Mouse (Mus musculus): ENCODE results near the gene Heca.
"Not testable (repeated sequence)": the region's sequence is repeated elsewhere in the genome, so short reads cannot be mapped to it uniquely, and the experiment has no call there.

Heca gene

DNA sequence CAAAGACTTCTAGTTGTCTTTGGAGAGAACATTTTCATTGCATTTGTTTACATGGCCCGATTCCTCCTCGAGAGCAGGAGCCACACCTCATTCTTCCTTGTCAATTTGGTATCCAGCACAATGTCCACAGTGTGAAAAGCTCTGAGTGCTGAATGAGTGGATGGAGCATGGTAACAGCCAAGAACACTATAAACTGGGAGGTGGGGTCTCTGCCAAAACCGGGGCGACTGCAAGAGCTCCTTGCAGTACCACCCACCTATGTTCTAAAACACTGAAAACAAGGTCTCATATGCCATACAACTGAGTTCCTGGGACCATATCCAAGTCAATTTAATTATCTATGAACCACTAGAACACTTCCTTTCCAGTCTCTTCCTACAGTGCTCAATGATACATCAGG lies 39.1 kb downstream of the Heca start:
- CTCF ChIA-PET, result no interaction called here
- POLR2A ChIA-PET, result no interaction called here

DNA sequence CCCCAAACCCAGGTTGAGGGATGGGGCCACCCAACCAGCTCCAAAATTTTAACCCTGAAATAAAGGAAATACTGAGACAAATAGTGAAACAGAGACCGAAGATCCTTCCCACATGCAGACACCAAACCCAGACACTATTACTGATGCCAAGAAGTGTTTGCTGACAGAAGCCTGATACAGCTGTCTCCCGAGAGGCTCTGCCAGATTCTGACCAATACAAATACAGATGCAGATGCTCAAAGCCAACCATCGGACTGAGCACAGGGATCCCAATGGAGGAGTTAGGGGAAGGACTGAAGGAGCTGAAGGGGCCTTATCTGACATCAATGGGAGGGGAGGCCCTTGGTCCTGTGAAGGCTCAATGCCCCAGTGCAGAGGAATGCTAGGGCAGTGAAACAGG lies 41.5 kb downstream of the Heca start:
- POLR2A ChIA-PET, result interaction anchor here in 1 of 4 experiments (0.8 kb wide), 1 partner anchor 15 kb away, joined by 3 read pairs; no protein-coding TSS in a partner anchor
- CTCF ChIA-PET, result not testable (repeated sequence)

DNA sequence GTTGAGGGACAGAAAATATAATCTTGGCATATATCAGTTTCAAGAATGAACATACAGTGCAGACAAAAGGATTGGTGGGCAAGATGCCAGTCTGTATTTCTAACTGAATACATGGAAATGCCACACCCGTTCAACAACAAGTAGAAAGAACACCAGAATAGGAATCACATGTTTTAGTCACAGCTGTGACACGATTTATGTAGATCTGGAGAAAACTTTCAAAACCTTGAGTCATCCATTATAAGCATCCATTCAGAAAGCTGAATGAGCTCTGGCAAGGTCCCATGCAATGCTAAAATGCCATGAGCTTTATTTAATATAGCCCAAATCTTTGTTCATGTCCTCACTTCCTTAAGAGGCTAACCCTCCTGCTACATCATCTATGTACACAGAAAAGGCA lies 44.4 kb downstream of the Heca start:
- POLR2A ChIA-PET, result interaction anchor here in 2 of 4 experiments (1.0 to 1.2 kb wide), 3 partner anchors 11 to 180 kb away, joined by 3 to 4 read pairs (median 3); partner anchors contain the start of gene Cited2 (in 1 of the 2)
- CTCF ChIA-PET, result no interaction called here

DNA sequence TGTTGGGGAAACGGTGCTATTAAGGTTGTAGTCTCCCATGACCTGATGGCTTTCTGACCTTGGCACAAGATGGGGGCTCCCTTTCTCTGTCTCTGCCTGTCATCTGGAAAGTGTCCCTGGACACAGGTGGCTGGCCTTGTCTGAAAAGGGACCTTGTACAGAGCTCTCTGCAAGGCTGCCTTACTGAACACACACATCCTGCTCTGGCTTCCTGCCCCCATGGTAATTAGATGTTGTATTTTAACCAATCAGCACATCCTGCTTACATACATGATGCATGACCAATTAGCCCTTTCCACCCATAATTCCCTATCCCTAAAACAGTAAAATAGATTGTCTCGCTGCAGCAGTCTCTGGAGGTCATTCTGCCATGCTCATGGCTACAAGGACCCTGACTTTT lies 67.1 kb downstream of the Heca start:
- ChIA-PET CTCF (no interaction called here), POLR2A (no interaction called here)

DNA sequence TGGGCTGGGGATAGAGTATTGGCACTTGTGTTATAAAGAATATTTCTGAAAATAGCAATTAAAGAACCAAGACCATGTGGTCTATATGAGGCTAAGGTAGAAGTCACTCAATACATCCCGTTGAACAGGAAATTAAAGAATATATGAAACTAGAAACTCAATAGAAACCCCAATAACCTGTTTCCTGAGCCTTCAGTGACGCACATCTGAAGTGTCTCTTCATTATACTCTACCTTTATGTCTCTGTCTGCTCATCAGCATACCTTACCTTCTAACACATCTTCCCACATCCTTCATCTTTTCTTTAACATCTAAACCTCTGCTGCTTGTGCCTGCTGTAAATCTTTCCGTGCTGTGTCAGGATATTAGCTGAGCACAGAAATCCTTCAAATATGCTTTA lies 67.8 kb downstream of the Heca start:
- POLR2A ChIA-PET, result interaction anchor here in 1 of 4 experiments (1.5 kb wide), 1 partner anchor 157 kb away, joined by 4 read pairs; the partner anchor contains the start of gene Cited2

DNA sequence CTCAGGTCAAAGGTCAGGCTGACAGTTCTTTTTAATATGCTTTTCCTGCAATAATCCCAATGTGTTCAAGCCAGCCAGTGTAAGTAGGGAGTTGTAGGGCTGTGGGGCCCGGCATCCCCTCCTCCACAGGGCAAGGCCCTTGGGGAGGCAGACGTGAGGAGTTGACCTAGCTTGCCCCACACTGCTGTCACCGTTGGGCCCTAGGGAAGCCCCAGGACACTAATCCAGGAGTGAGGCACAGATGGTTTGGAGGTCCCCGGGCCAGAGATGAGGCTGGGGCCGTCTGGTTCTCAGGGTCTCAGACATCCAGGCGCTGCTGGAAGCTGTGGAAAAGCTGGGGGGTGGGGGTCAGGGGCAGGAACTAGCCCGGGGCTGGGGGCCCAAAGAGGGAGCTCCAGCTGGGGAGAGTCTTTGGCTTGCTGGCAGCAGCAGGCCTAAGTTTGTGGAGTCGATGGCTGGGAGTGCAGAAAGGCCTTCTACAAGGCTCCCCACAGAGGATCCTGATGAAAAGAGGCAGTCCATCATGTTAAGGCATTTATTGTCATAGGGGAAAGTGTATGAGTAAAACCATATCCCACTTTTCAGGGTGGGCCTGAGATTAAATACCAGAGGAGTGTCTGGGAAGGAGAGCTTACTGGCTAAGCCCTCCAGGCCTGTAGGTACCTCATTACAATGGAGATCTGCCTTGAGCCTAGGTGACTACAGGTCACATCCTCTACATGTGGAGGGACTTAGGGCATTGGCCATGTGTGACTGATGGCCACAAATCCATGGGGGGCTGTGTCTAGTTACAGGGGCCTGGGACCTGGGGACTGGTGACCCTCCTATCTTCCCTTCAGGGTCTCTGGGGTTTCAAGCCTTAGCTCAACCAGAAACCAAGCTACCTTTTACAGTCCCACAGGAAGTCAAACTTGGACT lies 69.6 kb downstream of the Heca start:
- ChIA-PET POLR2A (interaction anchor here in 2 of 4 experiments (0.7 to 1.5 kb wide), 3 partner anchors 8 to 522 kb away, joined by 4 to 6 read pairs (median 4); partner anchors contain the start of gene Cited2 (in 1 of the 2)), CTCF (no interaction called here)

More for the DNA sequence above, 67.8 kb downstream of the Heca start:
- CTCF ChIA-PET, result no interaction called here

DNA sequence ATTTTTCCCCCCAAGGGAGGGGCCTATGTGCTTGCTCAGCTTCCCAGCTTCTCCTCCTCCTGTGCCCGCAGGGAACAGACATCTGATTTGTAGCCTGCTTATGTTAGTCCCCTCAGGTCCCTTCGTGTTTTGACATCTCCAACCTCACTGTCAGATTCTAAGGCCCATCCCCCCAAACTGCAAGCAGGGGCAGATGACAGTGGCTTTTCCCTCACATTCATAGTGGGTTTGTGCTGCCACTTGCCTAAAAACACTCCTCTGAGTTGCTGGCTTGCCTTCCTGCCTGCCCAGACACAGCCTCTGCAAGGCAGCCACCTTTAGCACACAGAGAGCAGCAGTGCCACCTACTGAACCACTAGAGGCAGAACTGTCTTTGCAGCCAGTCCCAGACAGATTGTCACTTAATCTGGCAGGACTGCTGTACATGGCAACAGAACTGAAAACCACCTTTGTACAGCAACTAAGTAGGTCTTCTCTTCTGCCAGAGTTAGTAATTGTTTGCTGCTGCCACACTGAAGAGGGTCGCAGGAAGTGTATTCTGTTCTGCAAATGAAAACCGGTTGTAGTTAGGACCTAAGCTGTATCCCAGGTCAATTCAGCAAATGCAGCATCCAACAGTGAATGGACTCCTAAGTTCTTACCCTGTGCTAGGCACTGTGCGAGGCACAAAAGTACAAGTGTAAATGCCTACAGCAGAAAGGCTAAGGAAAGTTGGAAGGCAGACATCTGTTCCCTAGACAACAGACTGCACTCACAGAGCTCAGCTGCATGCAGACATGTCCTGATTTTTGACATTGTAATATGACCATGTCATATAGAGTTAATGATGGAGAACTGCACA lies 77.8 kb downstream of the Heca start:
- CTCF ChIA-PET, result interaction anchor here in 3 of 4 experiments (0.5 to 2.3 kb wide), 10 partner anchors 55 to 522 kb away, joined by 3 to 11 read pairs (median 4); no protein-coding TSS in a partner anchor
- POLR2A ChIA-PET, result interaction anchor here in 2 of 4 experiments (0.6 to 2.0 kb wide), 4 partner anchors 9 to 148 kb away, joined by 3 to 6 read pairs (median 5); no protein-coding TSS in a partner anchor

DNA sequence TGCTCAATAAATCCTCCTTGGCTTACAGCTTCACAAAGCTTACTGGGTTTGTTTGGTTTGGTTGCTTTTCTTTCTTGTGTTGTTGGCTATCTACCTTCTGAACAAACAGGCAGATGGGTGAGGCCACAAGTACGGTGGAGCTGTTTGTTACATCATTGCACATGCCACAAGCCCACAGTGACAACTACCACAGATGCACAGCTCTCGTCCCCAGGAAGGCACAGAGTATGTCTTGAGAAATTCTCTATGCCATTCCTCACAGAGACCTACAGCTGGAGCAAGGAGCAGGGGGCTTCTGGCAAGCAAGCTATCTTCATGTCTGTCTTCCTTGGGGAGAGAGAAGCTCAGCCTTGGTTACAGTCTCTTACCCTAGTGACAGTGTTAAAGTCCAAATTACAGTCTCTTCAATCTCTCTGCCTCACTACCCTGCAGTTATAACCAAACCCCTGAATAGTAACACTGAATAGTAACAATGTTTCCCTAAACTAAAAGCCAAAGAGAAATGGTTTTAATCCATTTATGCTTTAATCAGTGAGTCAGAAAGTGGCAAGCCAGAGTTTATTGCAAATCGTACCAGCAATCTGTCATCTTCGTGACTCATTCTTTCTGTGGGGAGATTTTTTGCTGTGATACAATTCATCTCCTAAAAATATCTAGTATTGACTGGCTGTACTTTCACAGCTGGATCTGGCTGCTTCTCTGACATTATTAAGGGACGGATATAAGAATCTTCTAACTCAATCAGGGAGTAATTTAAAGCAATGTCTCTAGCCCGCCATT lies 87.0 kb downstream of the Heca start:
- ChIA-PET CTCF (no interaction called here), POLR2A (interaction anchor here in 1 of 4 experiments (1.4 kb wide), 1 partner anchor 138 kb away, joined by 3 read pairs; the partner anchor contains the start of gene Cited2)

DNA sequence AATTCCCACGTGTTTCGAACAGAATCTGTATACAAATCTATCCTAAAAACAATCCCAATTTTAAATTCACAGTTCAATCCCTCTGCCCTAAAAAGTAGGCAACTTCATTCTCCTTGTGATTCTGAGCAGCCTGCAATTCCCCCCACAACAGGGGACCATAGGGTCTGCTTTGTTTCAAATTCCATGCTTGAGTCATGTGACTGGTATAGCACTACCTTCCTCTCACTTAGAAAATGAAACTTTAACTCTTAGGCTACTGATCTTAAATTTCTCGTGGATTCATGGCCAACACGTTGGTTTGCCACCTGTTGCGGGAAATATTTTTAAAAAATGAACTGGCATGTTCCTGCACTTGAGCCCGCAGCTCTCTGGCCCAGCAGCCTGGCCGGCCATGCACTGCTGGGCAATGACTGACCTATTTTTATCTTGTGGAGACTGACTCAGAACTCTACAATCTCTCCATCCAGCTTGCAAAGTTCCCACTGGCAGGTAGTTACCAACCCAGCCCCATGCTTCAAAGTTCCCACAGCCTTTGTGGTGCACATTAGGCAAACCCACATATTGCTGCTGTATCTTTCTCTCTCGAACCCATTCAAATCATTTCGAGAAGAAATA lies 90.1 kb downstream of the Heca start:
- ChIA-PET POLR2A (no interaction called here), CTCF (no interaction called here)

DNA sequence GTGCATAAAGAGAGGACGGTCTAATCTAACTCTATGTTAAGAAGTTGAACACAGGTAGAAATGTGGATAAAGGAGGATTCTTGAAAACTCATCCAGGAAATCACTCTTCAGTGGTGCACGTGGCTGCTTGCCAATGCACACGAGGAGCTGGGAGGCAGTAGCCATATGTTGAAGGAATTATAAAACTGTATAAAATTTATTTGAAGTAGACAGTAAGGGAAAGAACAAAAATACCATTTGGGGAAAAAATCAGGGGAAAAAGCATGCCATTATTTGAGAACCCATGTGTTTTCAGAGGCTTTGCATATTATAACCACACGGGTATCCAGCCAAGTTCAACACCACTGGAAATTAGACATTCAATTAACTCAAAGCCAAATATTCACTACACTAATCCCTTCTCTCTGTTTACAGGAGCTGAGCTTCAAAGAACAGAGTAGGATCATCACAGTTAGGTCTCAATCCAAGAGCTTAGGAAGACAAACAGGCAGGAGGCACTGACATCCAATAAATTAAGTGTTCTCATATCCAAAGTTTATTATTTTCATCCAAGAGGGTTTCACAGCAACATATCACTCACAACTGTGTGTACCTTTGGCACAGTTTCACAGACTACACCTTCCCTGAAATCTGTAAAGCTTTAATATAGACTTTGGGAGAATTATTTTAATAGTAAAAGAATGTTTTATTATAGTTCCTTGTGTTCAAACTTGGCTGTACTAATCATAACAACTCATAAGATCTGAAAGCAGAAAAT lies 102.9 kb downstream of the Heca start:
- ChIA-PET CTCF (no interaction called here), POLR2A (no interaction called here)

DNA sequence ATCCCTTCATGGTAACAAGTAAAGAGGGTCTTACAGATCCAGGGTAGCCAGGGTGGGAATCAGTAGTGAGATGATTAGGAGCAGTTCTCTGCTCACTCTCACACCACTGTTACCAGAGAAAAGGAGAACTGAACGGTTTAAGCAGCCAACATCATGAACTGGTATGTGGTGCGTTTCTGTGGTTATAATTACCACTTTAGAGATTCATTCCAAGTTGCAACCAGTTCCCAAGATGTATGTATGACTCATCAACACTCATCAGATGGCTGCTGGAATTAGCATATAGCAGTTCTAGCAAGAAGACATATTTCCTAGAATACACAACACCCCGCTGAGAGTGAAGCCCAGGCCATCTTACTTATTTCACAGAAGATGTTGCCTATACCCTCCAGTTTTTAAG lies 105.8 kb downstream of the Heca start:
- CTCF ChIA-PET, result no interaction called here
- POLR2A ChIA-PET, result interaction anchor here in 1 of 4 experiments (1.0 kb wide), 1 partner anchor 46 kb away, joined by 6 read pairs; the partner anchor contains the start of gene Txlnb

DNA sequence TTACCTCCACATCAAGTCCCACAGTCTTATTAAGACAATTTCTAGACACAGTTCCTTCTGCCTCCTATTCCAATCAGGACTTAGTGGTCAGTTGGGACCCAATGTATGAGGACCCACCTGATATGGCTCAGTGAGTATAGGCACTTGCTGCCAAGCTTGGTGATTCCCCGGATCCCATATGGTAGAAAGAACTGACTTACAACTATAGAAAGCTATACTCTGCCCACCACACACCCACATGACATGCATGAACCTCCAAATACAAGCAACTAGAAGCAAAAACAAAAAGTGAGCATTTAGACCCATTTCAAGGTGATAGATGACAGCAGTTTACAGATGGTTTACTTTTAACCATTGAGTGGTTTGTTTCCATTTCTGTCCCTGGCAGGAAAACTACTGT lies 111.6 kb downstream of the Heca start:
- ChIA-PET CTCF (interaction anchor here in 1 of 4 experiments (0.5 kb wide), 1 partner anchor 22 kb away, joined by 3 read pairs; no protein-coding TSS in a partner anchor), POLR2A (no interaction called here)

DNA sequence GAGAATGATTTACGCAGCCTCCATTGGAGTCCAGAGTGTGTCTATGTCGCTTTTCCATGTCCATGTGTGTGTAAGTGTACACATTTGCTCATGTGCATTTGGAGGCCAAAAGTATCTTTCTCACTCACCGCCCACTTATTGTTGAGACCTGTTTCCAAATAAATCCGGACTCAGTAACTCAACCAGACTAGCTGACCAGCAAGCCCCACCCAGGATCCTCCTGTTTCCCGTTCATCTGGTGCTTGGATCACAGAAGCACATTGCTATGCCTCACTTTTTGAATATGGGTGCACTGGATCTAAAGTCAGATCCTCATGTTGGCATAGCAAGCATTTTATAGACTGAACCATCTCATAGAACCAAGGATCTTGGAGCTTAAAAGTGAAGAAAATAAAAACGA lies 112.8 kb downstream of the Heca start:
- POLR2A ChIA-PET, result no interaction called here
- CTCF ChIA-PET, result no interaction called here

DNA sequence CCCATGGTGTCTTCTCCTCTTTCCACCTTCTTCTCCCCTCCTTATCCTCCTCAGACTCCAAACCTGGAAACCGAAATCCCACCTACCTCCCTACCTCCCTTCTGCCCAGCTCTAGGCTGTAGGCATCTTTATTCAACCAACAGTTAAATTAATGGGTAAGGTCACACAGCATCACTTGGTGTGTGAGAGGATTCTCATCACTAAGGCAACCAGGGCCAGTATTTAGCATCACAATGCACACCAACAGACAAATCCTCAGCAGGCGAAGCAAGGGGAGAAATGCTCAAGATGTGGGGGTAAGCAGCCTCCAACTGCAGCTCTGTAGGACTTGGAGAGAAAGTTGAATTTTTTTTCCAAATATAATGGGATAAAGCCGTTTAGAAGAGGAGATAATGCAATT lies 116.8 kb downstream of the Heca start:
- POLR2A ChIA-PET, result interaction anchor here in 2 of 4 experiments (0.5 to 1.4 kb wide), 4 partner anchors 11 to 108 kb away, joined by 3 to 5 read pairs (median 3); partner anchors contain the start of gene Cited2 (in 1 of the 2)

DNA sequence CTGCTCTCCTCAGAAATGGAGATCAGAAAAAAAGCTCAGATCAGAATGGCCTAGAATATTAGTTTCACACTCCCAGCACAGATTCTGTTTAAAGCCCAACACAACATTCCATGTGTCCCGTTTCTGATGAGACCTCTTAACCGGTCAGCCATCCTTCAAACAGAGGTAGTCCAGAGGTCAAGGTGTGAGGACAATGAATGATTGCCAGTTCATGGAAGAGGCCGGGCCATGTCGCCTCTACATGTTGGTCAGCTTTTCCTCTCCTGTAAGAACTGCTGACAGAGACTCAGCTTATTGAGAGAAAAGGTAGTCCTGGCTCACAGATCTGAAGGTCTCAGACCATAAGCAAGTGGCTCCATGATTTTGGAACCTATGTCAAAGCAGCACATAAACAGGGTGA lies 118.7 kb downstream of the Heca start:
- POLR2A ChIA-PET, result no interaction called here
- CTCF ChIA-PET, result no interaction called here

More for the DNA sequence above, 116.8 kb downstream of the Heca start:
- CTCF ChIA-PET, result no interaction called here

DNA sequence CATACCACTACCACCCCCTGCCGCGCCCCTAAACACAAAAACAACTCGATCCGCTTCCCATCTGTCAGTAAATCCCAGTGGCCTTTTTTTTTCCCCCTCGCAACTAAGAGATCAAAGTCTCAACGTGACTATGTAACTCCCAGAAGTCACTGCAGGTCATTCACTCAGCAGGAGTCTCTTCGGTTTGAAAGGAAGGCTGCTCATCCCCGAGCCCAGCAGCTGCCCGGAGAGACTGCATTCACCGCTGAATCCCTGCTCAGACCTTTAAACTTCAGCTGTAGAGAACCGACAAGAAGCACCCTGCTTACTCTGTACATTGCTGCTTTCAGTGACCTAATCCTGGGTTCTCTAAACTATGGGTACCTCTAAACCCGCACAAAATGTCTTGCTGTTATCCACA lies 120.5 kb downstream of the Heca start:
- CTCF ChIA-PET, result no interaction called here
- POLR2A ChIA-PET, result interaction anchor here in 3 of 4 experiments (0.7 to 1.2 kb wide), 5 partner anchors 11 to 237 kb away, joined by 3 to 4 read pairs (median 3); no protein-coding TSS in a partner anchor

DNA sequence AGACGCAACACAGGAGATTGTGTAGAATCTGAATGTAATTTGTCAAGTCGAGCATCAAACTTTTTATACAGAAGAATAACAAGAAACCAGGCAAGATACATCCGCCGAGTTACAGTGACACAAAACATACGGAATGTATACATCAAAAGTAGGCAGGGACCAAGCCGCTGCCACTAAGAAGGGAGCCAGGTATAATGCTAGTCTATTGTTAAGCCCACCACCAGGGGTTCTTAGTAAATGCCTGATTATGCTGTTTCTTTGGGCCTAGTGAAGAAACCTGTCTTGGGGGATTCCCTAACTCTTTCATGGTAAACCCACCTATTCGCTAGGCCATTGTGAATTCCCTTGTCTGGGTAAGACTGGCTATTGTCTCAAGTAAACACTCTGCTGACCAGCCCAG lies 127.4 kb downstream of the Heca start:
- CTCF ChIA-PET, result not testable (repeated sequence)
- POLR2A ChIA-PET, result interaction anchor here in 2 of 4 experiments (0.8 to 2.3 kb wide), 4 partner anchors 10 to 26 kb away, joined by 3 to 12 read pairs (median 6); partner anchors contain the start of gene Txlnb (in 1 of the 2)
